Mouse (Mus musculus) gastrocnemius, postnatal 36 days (tissue): ENCODE data around the gene Olfr1367. TPM values are rescaled to one million over a fixed set of nuclear protein-coding genes. Genes with fewer than 3 reads are reported as not detected.
"Not testable (repeated sequence)": the region's sequence is repeated elsewhere in the genome, so short reads cannot be mapped to it uniquely, and the experiment has no call there.

ENCODE experiments used
- DNase-seq, 2 experiments: peaks; one replicate each; pipeline ENCODE4 v3.0.0; 2022
- intact Hi-C: fragments of 180-260 bp; cut with DNase I; formaldehyde crosslinking; loops from one replicate; pipeline ENCODE4 v1.15.1; 2025
- microRNA-seq, 2 experiments: library from miRNA; unstranded; fragments of <30 nt; microRNA quantifications; one replicate each; pipeline ENCODE4 v1.2.0; 2021
- total RNA-seq, 2 experiments: library from RNA; stranded (reverse); gene quantifications; 2 replicates each; pipeline ENCODE4 v1.2.3; 2021

The Olfr1367 gene
- total RNA-seq, 2 experiments from 2014 or later: not detected

DNA sequence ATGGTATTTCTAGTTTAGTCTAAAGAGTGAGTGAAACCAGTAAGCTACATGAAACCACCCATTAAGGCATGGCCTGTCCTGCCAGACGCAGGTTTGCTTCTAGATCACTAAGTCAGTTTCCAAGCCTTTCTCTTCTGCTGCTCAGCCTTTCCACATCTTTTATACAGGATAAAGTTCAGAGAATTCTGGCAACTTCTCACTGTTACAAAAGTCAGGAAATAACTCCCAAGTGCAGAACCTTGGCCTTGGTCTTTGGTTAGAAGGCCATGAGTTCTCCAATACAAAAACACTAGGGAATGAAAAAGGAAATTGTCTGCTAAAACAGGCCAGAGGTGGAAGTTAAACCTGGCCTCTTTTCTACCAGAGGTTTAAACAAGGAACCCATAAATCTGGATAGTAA, 48.5 kb downstream of the Olfr1367 start:
- intact Hi-C loops: no loop called here
- no peak for DNase-seq

GRCm38 (mm10) chr13:21395623-21396022, 48.9 kb downstream of the Olfr1367 start:
- no peak for DNase-seq
- intact Hi-C loops: no loop called here

GRCm38 (mm10) chr13:21396048-21396447, 49.3 kb downstream of the Olfr1367 start:
- intact Hi-C loops: not testable (repeated sequence)
- peak in 1 of 2 experiments; percentile 19 for DNase-seq

- intact Hi-C loops: no loop called here
- DNase-seq: no peak
These were observed 50.8 kb downstream of the Olfr1367 start for GRCm38 (mm10) chr13:21397486-21397885.

Small RNA genes lying within 50 kb of the gene (microRNA-seq; reads per million reads assigned to microRNA genes)
- gene Mir6942: 0 reads per million in 2 experiments

Other genes with a start within 250 kb of the Olfr1367 start
- gene Olfr1369-ps1, start 235.4 kb upstream of the Olfr1367 start, total RNA-seq: not detected
- gene Olfr263, start 217.3 kb upstream of the Olfr1367 start, total RNA-seq: not detected
- not detected for gene Olfr1368, start 201.0 kb upstream of the Olfr1367 start, total RNA-seq
- gene Trim27, start 167.5 kb upstream of the Olfr1367 start, total RNA-seq: 10 to 100 TPM; 19.8 to 20.7 TPM
- not detected for gene Gpx5, start 54.2 kb upstream of the Olfr1367 start, total RNA-seq
- not detected for gene Gpx6, start 34.8 kb upstream of the Olfr1367 start, total RNA-seq
- 1 to 10 TPM; 4.7 to 6.7 TPM for gene Zscan12, start 15.9 kb downstream of the Olfr1367 start, total RNA-seq
- gene Zkscan3, start 55.8 kb downstream of the Olfr1367 start, total RNA-seq: 10 to 100 TPM; 14.7 to 14.9 TPM
- gene Pgbd1, start 94.1 kb downstream of the Olfr1367 start, total RNA-seq: under 1 TPM; 0.20 to 0.36 TPM
- 10 to 100 TPM in 1 of 2 experiments, 1 to 10 TPM in 1; 8.8 to 11.9 TPM for gene Zscan26, start 106.8 kb downstream of the Olfr1367 start, total RNA-seq
- gene Nkapl, start 121.6 kb downstream of the Olfr1367 start, total RNA-seq: under 1 TPM in 1 of 2 experiments, not detected in 1; 0.17 TPM
- gene Zkscan4, start 132.0 kb downstream of the Olfr1367 start, total RNA-seq: under 1 TPM; 0.25 to 0.43 TPM
- gene Gm10065, start 132.5 kb downstream of the Olfr1367 start, total RNA-seq: not detected
- gene AK157302, start 148.3 kb downstream of the Olfr1367 start, total RNA-seq: 10 to 100 TPM; 21.6 to 22.8 TPM
- gene Gm11273, start 154.5 kb downstream of the Olfr1367 start, total RNA-seq: 100 to 1,000 TPM; 119 to 122 TPM
- gene Zkscan8, start 184.2 kb downstream of the Olfr1367 start, total RNA-seq: 1 to 10 TPM; 4.0 to 6.2 TPM
- not detected for gene Olfr1366, start 195.9 kb downstream of the Olfr1367 start, total RNA-seq
- gene Olfr1535, start 213.0 kb downstream of the Olfr1367 start, total RNA-seq: not detected
- not detected for gene Olfr1364, start 234.8 kb downstream of the Olfr1367 start, total RNA-seq